Mouse (Mus musculus): ENCODE results near the gene Gm17606. TPM values are rescaled to one million over a fixed set of nuclear protein-coding genes. Genes with fewer than 3 reads are reported as not detected.

The Gm17606 gene
- not detected in 2 replicates for total RNA-seq (2014; rRNA removed)
- polyA plus RNA-seq (2015; fragmentation: Nextera tagmentation; extraction: Ambion mirVana), result not detected in 2 replicates

GRCm38 (mm10) chr14:54640946-54641304 is at the start of gene Gm17606:
Gene Gm17606 (plus strand): TSS chr14:54640952.
- DNase-seq (no peak), ATAC-seq (peak; percentile 34)
- H3K9ac ChIP-seq, result peak within 1 kb of the TSS; percentile 84
- H3K36me3 ChIP-seq (ENCODE audit: insufficient read depth), result peaks cover 48% of the 10 kb centered on the region
- 7% methylated on average over 28 of the region's 28 CpGs for WGBS
- H3K4me2 ChIP-seq (ENCODE audit: low read depth), result peak within 1 kb of the TSS; percentile 93
- H3K4me1 ChIP-seq (ENCODE audit: insufficient read depth), result peaks cover 4% of the 10 kb centered on the region; the same call in 1 of the 2 replicates
- H3K27ac ChIP-seq (ENCODE audit: low read depth, low read length), result peak within 1 kb of the TSS; percentile 85
- no peaks in the 10 kb centered on the region for H3K9me3 ChIP-seq (ENCODE audit: low read length)
- no peak for TF ChIP-seq CTCF (IDR thresholded peaks at IDR 0.05; ENCODE audit: low read depth)
- H3K4me3 ChIP-seq (ENCODE audit: low read depth, low read length), result peak within 1 kb of the TSS; percentile 66
- no peaks in the 10 kb centered on the region for H3K27me3 ChIP-seq (ENCODE audit: insufficient read depth, low read length)

DNA sequence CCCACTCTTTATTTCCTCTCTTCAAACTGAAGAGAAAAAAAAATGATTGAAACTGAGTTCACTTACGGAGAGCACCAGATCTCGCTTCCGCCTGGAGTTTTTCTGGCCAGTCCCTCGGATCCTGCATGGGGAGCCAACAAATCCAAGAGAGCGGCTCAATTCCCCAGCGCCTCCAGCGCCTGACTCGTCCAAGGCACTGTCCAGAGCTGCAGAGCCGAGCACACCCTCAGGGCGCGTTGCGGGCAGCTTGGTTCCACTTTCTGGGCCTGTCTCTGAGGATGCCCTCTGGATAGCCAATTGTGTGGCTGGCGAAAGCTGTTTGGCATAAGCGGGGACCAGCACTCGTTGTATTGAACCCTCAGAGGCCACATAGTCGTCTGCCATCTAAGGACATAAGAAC is 49.7 kb upstream of the Gm17606 start:
- WGBS, result 90% methylated on average over 16 of the region's 16 CpGs
- H3K9ac ChIP-seq, result no peak overlapping the region
- H3K9me3 ChIP-seq (ENCODE audit: low read length), result no peaks in the 10 kb centered on the region
- H3K27me3 ChIP-seq (ENCODE audit: insufficient read depth, low read length), result no peaks in the 10 kb centered on the region
- no peak for ATAC-seq
- no peak overlapping the region for H3K4me2 ChIP-seq (ENCODE audit: low read depth)
- TF ChIP-seq CTCF (IDR thresholded peaks at IDR 0.05; ENCODE audit: low read depth), result no peak
- DNase-seq, result no peak
- H3K36me3 ChIP-seq (ENCODE audit: insufficient read depth), result peaks cover 4% of the 10 kb centered on the region; the same call in 1 of the 2 replicates
- no peak overlapping the region for H3K4me3 ChIP-seq (ENCODE audit: low read depth, low read length)
- no peak overlapping the region for H3K27ac ChIP-seq (ENCODE audit: low read depth, low read length)
- no peaks in the 10 kb centered on the region for H3K4me1 ChIP-seq (ENCODE audit: insufficient read depth)

DNA sequence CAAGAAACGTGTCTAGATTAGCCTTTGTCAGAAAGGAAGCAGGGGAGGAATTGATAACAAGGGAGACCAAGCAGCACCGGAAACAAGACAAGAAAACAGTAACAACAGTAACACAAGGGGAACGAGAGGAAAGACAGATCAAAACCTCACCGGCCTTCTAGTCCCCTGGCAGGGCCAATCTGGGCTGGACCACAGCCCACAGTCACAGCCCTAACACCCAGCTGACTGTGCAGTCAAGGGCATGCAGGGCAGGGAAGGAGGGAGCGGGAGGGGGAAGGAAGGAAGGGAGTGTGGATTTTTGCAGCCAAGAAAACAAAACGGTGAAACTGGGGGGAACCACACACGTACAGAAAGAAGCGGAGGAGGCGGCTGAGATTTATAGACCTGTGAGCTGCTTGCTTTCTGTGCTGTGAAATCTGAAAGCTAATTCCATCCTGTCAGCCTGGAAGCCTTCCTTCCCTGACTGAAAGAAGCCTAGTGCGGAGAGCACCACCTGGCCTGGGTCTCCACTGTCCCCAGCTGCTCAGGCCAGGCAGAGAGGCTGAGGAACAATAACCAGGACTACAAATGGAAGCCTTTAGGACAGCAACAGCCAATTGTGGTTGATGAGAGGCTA is 48.3 kb upstream of the Gm17606 start:
- TF ChIP-seq CTCF (IDR thresholded peaks at IDR 0.05; ENCODE audit: low read depth), result no peak
- Histone ChIP-seq H3K4me1 (ENCODE audit: insufficient read depth) (no peaks in the 10 kb centered on the region), H3K4me2 (ENCODE audit: low read depth) (no peak overlapping the region), H3K27ac (ENCODE audit: low read depth, low read length) (peak overlapping the region; percentile 69), H3K4me3 (ENCODE audit: low read depth, low read length) (no peak overlapping the region), H3K9ac (peak overlapping the region; percentile 22; the same call in 1 of the 2 replicates), H3K27me3 (ENCODE audit: insufficient read depth, low read length) (no peaks in the 10 kb centered on the region), H3K9me3 (ENCODE audit: low read length) (no peaks in the 10 kb centered on the region), H3K36me3 (ENCODE audit: insufficient read depth) (peaks cover 4% of the 10 kb centered on the region; the same call in 1 of the 2 replicates)
- WGBS, result 49% methylated on average over 10 of the region's 10 CpGs
- DNase-seq, result no peak
- ATAC-seq, result peak; percentile 42

DNA sequence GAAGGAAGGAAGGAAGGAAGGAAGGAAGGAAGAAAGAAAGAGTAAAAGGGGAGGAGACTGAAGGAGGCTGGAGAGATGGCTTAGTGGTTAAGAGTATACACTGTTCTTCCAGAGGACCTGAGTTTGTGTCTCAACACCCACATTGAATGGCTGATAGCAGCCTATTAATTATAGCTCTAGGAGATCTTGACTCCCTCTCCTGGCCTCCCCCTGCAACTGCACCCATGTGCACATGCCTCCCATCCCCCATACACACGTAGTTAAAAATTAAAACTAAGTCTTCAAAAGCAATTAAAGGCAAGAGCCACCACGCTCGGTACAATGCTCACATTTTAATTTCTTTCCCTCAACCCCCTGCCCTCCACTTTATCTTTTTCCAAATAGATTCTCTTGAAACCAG is 46.7 kb upstream of the Gm17606 start:
- Histone ChIP-seq H3K9me3 (ENCODE audit: low read length) (no peaks in the 10 kb centered on the region), H3K4me2 (ENCODE audit: low read depth) (no peak overlapping the region), H3K4me3 (ENCODE audit: low read depth, low read length) (no peak overlapping the region), H3K27me3 (ENCODE audit: insufficient read depth, low read length) (no peaks in the 10 kb centered on the region), H3K36me3 (ENCODE audit: insufficient read depth) (peaks cover 4% of the 10 kb centered on the region; the same call in 1 of the 2 replicates), H3K9ac (no peak overlapping the region), H3K27ac (ENCODE audit: low read depth, low read length) (no peak overlapping the region), H3K4me1 (ENCODE audit: insufficient read depth) (no peaks in the 10 kb centered on the region)
- no peak; the same call in 1 of the 2 replicates for ATAC-seq
- DNase-seq, result no peak
- WGBS, result 90% methylated on average over 3 of the region's 3 CpGs
- TF ChIP-seq CTCF (IDR thresholded peaks at IDR 0.05; ENCODE audit: low read depth), result peak; percentile 24

DNA sequence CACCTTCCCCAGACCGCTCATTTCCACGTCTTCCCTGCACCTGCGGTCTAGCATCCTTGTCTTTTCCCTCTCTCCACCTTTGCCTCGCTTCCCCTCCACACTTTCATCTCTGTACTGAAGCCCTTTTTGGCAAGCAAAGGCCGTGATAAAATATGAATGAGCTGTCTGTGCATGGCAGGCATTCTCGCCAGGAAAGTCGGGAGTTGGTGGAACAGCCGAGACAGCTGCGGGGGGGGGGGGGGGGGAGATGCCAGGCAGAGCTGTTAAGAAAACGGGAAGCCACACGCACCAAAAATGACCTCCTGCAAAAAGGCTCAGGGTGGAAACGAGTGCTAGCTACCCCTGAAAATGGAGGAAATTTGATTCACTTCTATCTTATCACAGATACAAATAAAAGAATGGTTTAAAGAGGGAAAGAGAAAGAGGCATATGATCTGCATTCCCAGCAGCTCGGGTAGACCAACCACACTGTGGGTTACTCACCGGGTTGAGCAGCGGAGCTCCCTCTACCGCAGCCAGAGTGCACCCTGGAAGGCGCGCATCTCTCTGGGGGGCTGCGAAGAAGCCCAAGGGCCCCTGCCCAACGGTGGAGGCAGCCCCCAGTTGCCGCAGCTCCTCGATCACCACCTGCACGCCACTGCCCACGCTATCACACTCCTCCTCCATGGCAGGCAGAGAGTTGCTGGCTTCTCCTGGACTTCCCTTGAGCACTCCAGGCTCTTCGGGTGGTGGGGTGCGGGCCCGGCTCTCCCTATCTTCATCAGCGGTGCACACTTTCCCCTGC is 45.9 kb upstream of the Gm17606 start:
- peak; percentile 47 for DNase-seq
- Histone ChIP-seq H3K9me3 (ENCODE audit: low read length) (no peaks in the 10 kb centered on the region), H3K27ac (ENCODE audit: low read depth, low read length) (0 out of 2 replicates have a peak overlapping the region, but pooled peaks have one; percentile 29), H3K27me3 (ENCODE audit: insufficient read depth, low read length) (no peaks in the 10 kb centered on the region), H3K4me2 (ENCODE audit: low read depth) (peak overlapping the region; percentile 23; the same call in 1 of the 2 replicates), H3K9ac (no peak overlapping the region), H3K4me3 (ENCODE audit: low read depth, low read length) (no peak overlapping the region), H3K4me1 (ENCODE audit: insufficient read depth) (no peaks in the 10 kb centered on the region), H3K36me3 (ENCODE audit: insufficient read depth) (peaks cover 4% of the 10 kb centered on the region; the same call in 1 of the 2 replicates)
- no peak for TF ChIP-seq CTCF (IDR thresholded peaks at IDR 0.05; ENCODE audit: low read depth)
- peak; percentile 37; the same call in 1 of the 2 replicates for ATAC-seq
- WGBS, result 63% methylated on average over 27 of the region's 28 CpGs

DNA sequence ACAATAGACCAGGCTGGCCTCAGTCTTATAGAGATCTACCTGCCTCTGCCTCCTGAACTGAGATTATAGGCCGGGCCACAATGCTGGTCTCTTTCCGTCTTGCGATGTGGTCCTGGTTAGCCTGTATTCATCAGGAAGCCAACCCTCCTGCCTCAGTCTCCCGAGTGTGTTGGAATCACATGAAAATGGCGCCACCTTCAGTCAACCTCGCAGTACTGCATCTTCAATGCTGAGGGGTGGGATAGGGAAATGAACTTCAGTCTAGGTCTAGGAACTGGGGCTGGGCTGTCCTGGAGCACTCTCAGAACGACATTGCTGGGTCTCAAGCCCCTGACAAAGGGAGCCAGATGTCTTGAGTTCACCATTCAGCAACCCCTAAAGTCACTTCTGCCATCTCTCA is 43.7 kb upstream of the Gm17606 start:
- TF ChIP-seq CTCF (IDR thresholded peaks at IDR 0.05; ENCODE audit: low read depth), result peak; percentile 49
- H3K4me1 ChIP-seq (ENCODE audit: insufficient read depth), result no peaks in the 10 kb centered on the region
- no peak overlapping the region for H3K4me2 ChIP-seq (ENCODE audit: low read depth)
- no peaks in the 10 kb centered on the region for H3K27me3 ChIP-seq (ENCODE audit: insufficient read depth, low read length)
- H3K9me3 ChIP-seq (ENCODE audit: low read length), result no peaks in the 10 kb centered on the region
- no peak for ATAC-seq
- H3K9ac ChIP-seq, result no peak overlapping the region
- DNase-seq, result no peak
- no peak overlapping the region for H3K27ac ChIP-seq (ENCODE audit: low read depth, low read length)
- H3K4me3 ChIP-seq (ENCODE audit: low read depth, low read length), result no peak overlapping the region
- WGBS, result 86% methylated on average over 7 of the region's 7 CpGs
- no peaks in the 10 kb centered on the region for H3K36me3 ChIP-seq (ENCODE audit: insufficient read depth)

DNA sequence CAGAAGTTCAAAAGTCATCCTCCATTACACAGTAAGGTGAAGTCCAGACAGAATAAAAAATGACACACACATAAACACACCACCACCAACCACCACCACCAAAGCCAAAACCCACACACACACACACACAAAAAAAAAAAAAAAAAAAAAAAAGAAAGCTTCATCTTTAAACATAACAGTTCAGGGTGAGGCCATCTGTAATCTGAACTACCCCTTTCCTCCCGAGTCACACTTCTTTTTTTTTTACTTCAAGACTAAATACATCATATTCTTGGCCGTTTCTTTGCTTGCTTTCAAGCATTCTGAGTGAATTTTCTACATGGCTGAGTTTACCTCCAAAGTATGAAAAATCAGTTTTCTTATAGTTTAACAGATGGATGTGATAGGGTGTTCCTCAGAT is 39.2 kb upstream of the Gm17606 start:
- Histone ChIP-seq H3K27ac (ENCODE audit: low read depth, low read length) (no peak overlapping the region), H3K36me3 (ENCODE audit: insufficient read depth) (no peaks in the 10 kb centered on the region), H3K4me3 (ENCODE audit: low read depth, low read length) (no peak overlapping the region), H3K9ac (no peak overlapping the region), H3K27me3 (ENCODE audit: insufficient read depth, low read length) (no peaks in the 10 kb centered on the region), H3K9me3 (ENCODE audit: low read length) (no peaks in the 10 kb centered on the region), H3K4me1 (ENCODE audit: insufficient read depth) (peaks cover 16% of the 10 kb centered on the region; the same call in 1 of the 2 replicates), H3K4me2 (ENCODE audit: low read depth) (no peak overlapping the region)
- no peak for ATAC-seq
- 76% methylated on average over 2 of the region's 2 CpGs for WGBS
- no peak for DNase-seq
- TF ChIP-seq CTCF (IDR thresholded peaks at IDR 0.05; ENCODE audit: low read depth), result no peak
